Mouse (Mus musculus) hindbrain, embryonic 11.5 days (tissue): ENCODE measurements around the gene Kif1c. TPM values are rescaled to one million over a fixed set of nuclear protein-coding genes. Genes with fewer than 3 reads are reported as not detected.

Source experiments
- ATAC-seq: fragments of 200-750 bp; cut with Nextera tagmentation; 2 replicates; pipeline ENCODE4 v1.8.0; 2017; ENCODE audit warnings: mild to moderate bottlenecking, moderate TSS enrichment, moderate library complexity; ENCODE audit not compliant: low FRiP score
- DNase-seq: peaks from one replicate; pipeline ENCODE4 v3.0.0-alpha.2; 2015; ENCODE audit warnings: low spot score
- H3K27ac ChIP-seq: fragments of 300-500 bp; sonication (generic); 2 replicates; pipeline ENCODE4 v1.5.1; 2014; ENCODE audit warnings: mild to moderate bottlenecking, low read depth, low read length
- H3K27me3 ChIP-seq: fragments of 300-500 bp; sonication (generic); 2 replicates; pipeline ENCODE4 v1.6.1; 2014; ENCODE audit warnings: mild to moderate bottlenecking, low read length, moderate library complexity, mixed read lengths; ENCODE audit not compliant: control insufficient read depth, insufficient read depth
- H3K36me3 ChIP-seq: fragments of 300-500 bp; sonication (generic); 2 replicates; pipeline ENCODE4 v1.6.1; 2014; ENCODE audit warnings: mild to moderate bottlenecking, low read length, moderate library complexity, mixed read lengths; ENCODE audit not compliant: control insufficient read depth, insufficient read depth
- H3K4me1 ChIP-seq: fragments of 300-500 bp; sonication (generic); replicated peaks from 2 replicates; pipeline ENCODE4 v1.6.1; 2014; ENCODE audit warnings: low read length, mixed read lengths; ENCODE audit not compliant: control insufficient read depth, insufficient read depth
- H3K4me2 ChIP-seq: fragments of 300-500 bp; sonication (generic); replicated peaks from 2 replicates; pipeline ENCODE4 v1.6.1; 2014; ENCODE audit warnings: mild to moderate bottlenecking, low read depth, low read length
- H3K4me3 ChIP-seq: fragments of 300-500 bp; sonication (generic); 2 replicates; pipeline ENCODE4 v1.5.1; 2014; ENCODE audit warnings: low read depth, low read length
- H3K9ac ChIP-seq: fragments of 300-500 bp; sonication (generic); 2 replicates; pipeline ENCODE4 v1.6.1; 2014; ENCODE audit warnings: low read depth, low read length
- H3K9me3 ChIP-seq: fragments of 300-500 bp; sonication (generic); 2 replicates; pipeline ENCODE4 v1.6.1; 2016; ENCODE audit warnings: low read length; ENCODE audit not compliant: control insufficient read depth
- WGBS: fragments of 180-500 bp; shearing (Covaris S2); extraction: QIAGEN DNeasy Blood & Tissue Kit; methylation state at CpG from one replicate; pipeline ENCODE4 v1.1.7; 2014; 5-methylcytosine and 5-hydroxymethylcytosine counted together
- polyA plus RNA-seq: library from polyadenylated mRNA; unstranded; fragments of >200 nt; fragmentation: Nextera tagmentation; extraction: Ambion mirVana; gene quantifications from 2 replicates; pipeline ENCODE4 v1.2.1, GENCODE M21; 2014

Kif1c gene
- polyA plus RNA-seq, 1 experiment from 2014 or later: 5.9 TPM

DNA sequence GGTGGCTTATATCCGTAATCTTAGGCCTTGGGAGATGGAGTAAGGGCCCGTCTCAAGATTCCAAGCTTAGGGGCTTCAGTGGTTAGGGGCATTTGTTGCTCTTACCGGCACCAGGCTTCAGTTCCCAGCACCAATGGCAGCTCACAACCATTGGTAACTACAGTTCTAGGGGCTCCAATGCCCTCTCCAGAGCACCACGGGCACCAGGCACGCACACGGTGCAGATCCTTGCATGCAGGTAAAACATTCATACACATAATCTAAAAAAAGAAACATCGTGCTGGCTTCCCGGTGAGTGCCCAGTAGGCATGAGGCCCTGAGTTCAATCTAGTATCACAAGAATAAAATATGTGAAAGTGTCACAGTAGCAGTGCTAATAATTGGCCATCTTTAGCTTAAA, 37.2 kb upstream of the Kif1c start:
- Histone ChIP-seq H3K9ac (no peak overlapping the region), H3K4me3 (no peak overlapping the region), H3K9me3 (no peaks in the 10 kb centered on the region), H3K36me3 (peaks cover 4% of the 10 kb centered on the region), H3K27ac (no peak overlapping the region), H3K4me2 (no peak overlapping the region), H3K4me1 (no peaks in the 10 kb centered on the region; the same call in 1 of the 2 replicates), H3K27me3 (no peaks in the 10 kb centered on the region)
- DNase-seq: no peak
- WGBS: 94% methylated on average over 8 of the region's 8 CpGs
- ATAC-seq: no peak

DNA sequence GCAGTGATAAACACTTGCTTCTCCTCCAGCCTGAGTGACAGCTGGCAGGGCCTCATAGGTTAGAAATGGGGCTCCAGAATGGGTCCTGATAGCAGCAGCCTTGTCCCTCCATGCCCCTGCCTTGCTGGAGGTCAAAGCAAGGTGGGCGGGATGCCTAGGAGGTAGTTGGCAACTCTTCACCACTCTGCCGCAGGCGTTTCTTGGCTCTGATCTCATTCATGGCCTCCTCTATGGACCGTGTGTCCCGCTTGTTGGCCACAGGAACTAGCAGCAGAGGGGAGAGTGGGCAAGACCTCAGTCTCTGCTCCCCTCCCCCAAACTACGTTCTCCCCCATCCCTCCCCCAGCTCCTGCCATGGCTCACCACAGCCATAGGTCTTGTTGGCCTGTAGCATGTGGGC, 36.4 kb upstream of the Kif1c start:
- WGBS: 96% methylated on average over 4 of the region's 6 CpGs
- DNase-seq (no peak), ATAC-seq (no peak)
- Histone ChIP-seq H3K9me3 (no peaks in the 10 kb centered on the region), H3K27ac (no peak overlapping the region), H3K27me3 (no peaks in the 10 kb centered on the region), H3K4me1 (no peaks in the 10 kb centered on the region; the same call in 1 of the 2 replicates), H3K4me3 (no peak overlapping the region), H3K36me3 (peaks cover 4% of the 10 kb centered on the region), H3K4me2 (no peak overlapping the region), H3K9ac (no peak overlapping the region)

DNA sequence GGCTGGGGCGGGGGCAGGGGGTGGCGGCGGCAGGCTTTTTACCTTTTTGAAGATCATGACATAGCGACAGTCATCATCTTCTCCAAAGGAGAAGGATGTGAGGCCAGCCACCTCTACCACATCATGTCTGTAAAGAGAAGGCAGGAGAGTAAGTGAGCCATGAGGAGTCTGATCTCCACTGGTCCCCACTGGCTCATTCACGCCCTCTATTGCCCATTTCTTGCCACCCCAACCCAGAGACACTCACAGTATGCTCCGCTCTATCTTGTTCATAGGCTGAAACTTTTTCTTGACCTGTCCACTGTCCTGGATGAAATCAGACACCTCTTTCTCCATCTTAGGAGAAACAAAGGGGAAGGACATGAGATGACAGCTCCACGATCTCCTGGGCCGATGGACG, 35.6 kb upstream of the Kif1c start:
- no peak overlapping the region for H3K27ac ChIP-seq
- H3K4me1 ChIP-seq: no peaks in the 10 kb centered on the region; the same call in 1 of the 2 replicates
- H3K4me2 ChIP-seq: no peak overlapping the region
- no peaks in the 10 kb centered on the region for H3K9me3 ChIP-seq
- WGBS: 96% methylated on average over 9 of the region's 9 CpGs
- H3K9ac ChIP-seq: no peak overlapping the region
- H3K4me3 ChIP-seq: no peak overlapping the region
- DNase-seq: no peak
- H3K36me3 ChIP-seq: peaks cover 4% of the 10 kb centered on the region
- no peak for ATAC-seq
- H3K27me3 ChIP-seq: no peaks in the 10 kb centered on the region

DNA sequence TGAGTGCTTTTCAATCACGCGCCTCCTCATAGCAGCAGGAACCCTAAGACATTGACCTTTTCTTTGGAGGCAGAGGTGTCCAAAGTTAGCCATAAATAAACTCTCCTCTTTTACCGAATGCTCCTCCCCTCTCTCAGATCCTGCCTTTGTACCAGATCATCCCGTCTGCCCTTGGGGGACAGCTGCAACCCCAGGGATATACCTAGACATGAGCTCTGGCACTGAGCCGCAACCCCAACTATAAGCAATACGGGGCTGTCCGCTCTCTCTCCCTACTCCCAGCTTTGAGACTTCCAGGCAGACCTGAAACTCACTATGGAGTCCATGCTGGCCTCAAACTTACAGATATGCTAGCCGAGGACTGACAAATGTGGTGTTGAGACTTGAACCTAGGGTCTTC, 33.7 kb upstream of the Kif1c start:
- no peaks in the 10 kb centered on the region for H3K27me3 ChIP-seq
- H3K9me3 ChIP-seq: no peaks in the 10 kb centered on the region
- WGBS: 94% methylated on average over 8 of the region's 8 CpGs
- peaks cover 3% of the 10 kb centered on the region; the same call in 1 of the 2 replicates for H3K4me1 ChIP-seq
- no peak overlapping the region for H3K4me3 ChIP-seq
- no peak overlapping the region for H3K9ac ChIP-seq
- no peak for ATAC-seq
- no peak overlapping the region for H3K27ac ChIP-seq
- H3K4me2 ChIP-seq: no peak overlapping the region
- no peak for DNase-seq
- peaks cover 4% of the 10 kb centered on the region for H3K36me3 ChIP-seq

DNA sequence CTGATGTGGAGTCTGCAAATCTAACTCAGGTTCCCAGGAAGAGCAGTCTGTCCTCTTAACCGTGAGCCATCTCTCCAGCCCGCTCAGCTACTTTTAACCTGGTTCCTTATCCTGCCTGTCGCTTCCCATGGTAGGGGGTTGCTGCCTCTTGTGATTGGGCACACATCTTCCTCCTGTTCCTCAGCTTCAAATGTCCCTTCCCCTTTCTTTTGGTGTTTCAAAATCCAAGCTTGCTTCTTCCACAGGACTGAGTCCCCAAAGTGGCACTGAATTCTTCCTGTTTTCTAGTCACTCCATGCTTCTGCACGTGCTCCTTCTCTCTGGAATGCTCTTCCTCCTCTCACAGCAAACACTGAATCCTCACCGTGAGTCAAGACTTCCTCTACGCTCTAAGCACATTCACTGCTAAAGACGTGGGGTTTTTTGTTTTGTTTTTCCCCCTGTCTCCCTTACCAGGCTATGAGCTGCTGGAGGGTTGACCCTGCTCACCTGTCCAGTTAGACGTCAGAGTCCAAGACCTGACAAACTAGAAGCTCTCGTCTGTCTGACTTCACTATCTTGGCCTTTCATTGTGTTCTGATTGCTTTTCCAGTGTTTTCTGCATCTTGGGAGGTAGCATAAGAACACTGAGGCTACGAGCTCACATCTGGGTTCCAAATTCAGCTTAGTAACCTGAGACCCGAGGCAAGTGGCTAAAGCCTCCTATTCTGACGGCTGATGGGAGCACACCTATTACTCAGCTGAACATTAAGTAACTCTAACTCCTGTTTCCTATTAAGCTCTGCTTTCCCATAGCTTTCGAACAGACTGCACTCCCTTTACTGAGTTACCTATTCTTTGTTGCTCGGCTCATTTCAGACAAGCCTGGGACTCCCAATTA, 32.8 kb upstream of the Kif1c start:
- Histone ChIP-seq H3K4me3 (peak overlapping the region; percentile 40), H3K9me3 (no peaks in the 10 kb centered on the region), H3K36me3 (peaks cover 4% of the 10 kb centered on the region), H3K27ac (no peak overlapping the region), H3K4me1 (peaks cover 3% of the 10 kb centered on the region; the same call in 1 of the 2 replicates), H3K4me2 (peak overlapping the region; percentile 48), H3K27me3 (no peaks in the 10 kb centered on the region), H3K9ac (peak overlapping the region; percentile 55)
- DNase-seq: no peak
- ATAC-seq: no peak
- WGBS: 70% methylated on average over 14 of the region's 14 CpGs

DNA sequence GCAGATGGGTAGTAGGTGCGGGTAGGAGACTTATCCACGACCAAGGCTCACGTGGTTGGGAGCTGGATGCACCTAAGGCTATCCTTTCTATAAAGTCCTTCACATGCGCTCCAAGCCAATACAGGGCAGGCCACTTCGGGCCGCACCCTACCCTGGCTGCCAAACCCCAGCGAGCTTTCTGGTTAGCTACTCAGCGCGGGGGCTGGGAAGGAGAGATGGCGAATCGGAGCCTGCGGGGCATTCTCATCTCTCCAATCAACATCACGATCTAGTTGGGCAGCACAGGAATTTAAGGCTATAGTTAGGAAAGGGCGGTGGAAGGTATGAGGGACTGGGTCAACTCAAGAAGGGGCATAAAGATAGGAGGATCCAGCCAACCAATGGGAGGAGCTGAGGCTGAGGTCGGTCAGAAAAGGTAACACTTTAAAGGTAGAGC, 32.0 kb upstream of the Kif1c start:
- Histone ChIP-seq H3K27ac (peak overlapping the region; percentile 80), H3K9ac (peak overlapping the region; percentile 55), H3K4me2 (peak overlapping the region; percentile 48), H3K9me3 (no peaks in the 10 kb centered on the region), H3K27me3 (no peaks in the 10 kb centered on the region), H3K36me3 (peaks cover 4% of the 10 kb centered on the region), H3K4me3 (peak overlapping the region; percentile 40), H3K4me1 (peaks cover 3% of the 10 kb centered on the region; the same call in 1 of the 2 replicates)
- WGBS: 2% methylated on average over 15 of the region's 15 CpGs
- peak; percentile 55; the same call in 1 of the 2 replicates for ATAC-seq
- no peak for DNase-seq

DNA sequence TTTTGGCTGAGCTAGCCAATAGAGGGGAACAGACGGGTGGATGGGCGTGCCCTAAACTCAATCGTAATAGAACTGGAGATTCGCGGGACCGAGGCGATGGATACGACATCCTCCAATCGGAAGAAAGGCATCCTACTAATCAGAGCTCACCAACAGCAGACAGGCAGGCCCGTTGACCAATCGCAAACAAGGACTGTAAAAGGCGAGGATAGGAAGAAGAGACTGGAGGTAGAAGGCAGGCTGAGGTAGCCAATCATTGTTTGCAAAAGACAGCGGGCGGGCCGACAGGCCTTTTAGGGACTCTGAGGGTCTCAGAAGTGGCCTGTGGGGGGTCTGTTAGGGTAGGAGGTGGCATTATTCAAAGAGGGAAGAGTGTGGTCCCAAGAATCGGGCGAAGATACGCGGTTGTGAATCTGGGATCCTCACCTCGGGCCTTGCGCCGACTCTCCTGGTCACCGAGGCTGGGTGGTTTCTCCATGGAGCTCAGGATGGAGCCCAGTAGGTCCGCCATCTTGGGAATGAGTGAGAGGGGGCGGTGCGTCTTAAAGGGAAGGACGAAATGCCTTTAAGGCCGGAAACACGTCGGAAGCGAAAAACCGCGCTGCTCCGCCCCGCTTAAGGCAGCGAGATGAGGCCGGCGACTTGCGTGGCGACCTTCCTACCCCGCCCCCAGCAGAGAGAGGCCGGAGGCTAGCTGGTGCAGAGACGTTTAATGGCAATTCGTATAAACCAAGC, 31.4 kb upstream of the Kif1c start, which contains the start of gene Spag7:
Gene Spag7, minus strand, starts transcription at position 646 of the 735 bp plus-strand sequence.
- peak; percentile 96 for DNase-seq
- Histone ChIP-seq H3K9me3 (no peaks in the 10 kb centered on the region), H3K4me3 (peak within 1 kb of the TSS; percentile 40), H3K27ac (peak within 1 kb of the TSS; percentile 80), H3K27me3 (no peaks in the 10 kb centered on the region), H3K4me1 (peaks cover 3% of the 10 kb centered on the region; the same call in 1 of the 2 replicates), H3K9ac (peak within 1 kb of the TSS; percentile 55), H3K4me2 (peak within 1 kb of the TSS; percentile 48), H3K36me3 (peaks cover 4% of the 10 kb centered on the region)
- WGBS: under 1% methylated on average over 44 of the region's 44 CpGs
- peak; percentile 96 for ATAC-seq

DNA sequence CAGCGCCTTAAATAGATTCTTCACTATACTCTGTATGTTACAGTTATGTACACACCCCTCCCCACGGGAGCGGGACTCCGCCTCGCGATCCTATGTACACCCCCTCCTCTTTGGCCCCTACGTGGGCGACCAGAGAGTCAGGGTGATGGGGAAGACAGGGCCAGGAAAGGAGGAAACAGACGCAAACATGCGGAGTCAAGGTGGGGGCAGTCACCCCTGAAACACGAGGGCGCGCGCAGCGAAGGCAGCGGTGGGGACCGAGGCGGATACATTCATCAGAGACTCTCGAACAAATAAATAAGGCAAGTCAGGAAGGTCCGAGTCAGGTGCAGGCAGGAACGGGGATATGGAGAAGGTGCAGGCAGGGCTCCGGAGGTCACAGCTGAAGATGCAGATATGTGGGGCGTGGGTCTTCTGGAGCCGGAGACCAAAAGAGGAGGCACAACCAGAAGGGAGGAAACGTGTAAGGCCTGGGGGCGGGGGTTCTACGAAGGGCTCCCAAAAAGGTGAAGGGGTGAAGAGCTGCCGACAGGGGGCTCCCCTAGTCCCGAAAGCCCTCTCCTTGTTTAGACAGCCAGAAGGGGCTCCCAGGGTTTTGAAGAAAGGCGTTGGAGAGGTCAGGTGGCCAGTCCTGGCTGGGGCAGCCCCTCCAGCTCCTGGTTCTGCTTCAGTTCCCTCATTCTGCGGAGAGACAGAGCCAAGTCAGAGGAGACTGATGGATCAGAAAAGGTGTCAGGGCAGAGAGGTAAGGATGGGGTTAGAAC, 30.6 kb upstream of the Kif1c start:
- H3K4me3 ChIP-seq: peak overlapping the region; percentile 40
- H3K27ac ChIP-seq: peak overlapping the region; percentile 75
- H3K9me3 ChIP-seq: no peaks in the 10 kb centered on the region
- DNase-seq (peak; percentile 84), ATAC-seq (peak; percentile 61)
- H3K36me3 ChIP-seq: no peaks in the 10 kb centered on the region
- H3K9ac ChIP-seq: peak overlapping the region; percentile 55
- H3K4me1 ChIP-seq: peaks cover 5% of the 10 kb centered on the region; the same call in 1 of the 2 replicates
- under 1% methylated on average over 31 of the region's 31 CpGs for WGBS
- no peaks in the 10 kb centered on the region for H3K27me3 ChIP-seq
- H3K4me2 ChIP-seq: peak overlapping the region; percentile 48
